Mouse (Mus musculus): ENCODE results near the gene Cpb2. TPM values are rescaled to one million over a fixed set of nuclear protein-coding genes. Genes with fewer than 3 reads are reported as not detected.

Cpb2 gene
- polyA plus RNA-seq, 1 experiment from 2014 or later: not detected

Small RNAs within 50 kb of the gene (microRNA-seq; reads per million reads assigned to microRNA genes)
- not detected for gene Gm44482 (ENCODE audit: borderline number of aligned reads)

Other genes starting within 250 kb of the Cpb2 start
- 0.07 and 0.65 TPM in 2 replicates for gene Rubcnl, start 226.3 kb upstream of the Cpb2 start, polyA plus RNA-seq (2014; fragmentation: Nextera tagmentation; extraction: Ambion mirVana)
- 0.21 TPM in 1 of 2 replicates, not detected in the other for gene Lrrc63, start 111.4 kb upstream of the Cpb2 start, polyA plus RNA-seq (2014; fragmentation: Nextera tagmentation; extraction: Ambion mirVana)
- 27.5 and 30.5 TPM in 2 replicates for gene Lcp1, start 111.2 kb upstream of the Cpb2 start, polyA plus RNA-seq (2014; fragmentation: Nextera tagmentation; extraction: Ambion mirVana)
- gene Zc3h13, start 42.1 kb downstream of the Cpb2 start, polyA plus RNA-seq (2014; fragmentation: Nextera tagmentation; extraction: Ambion mirVana): 31.1 and 38.6 TPM in 2 replicates
- gene Siah3, start 213.7 kb downstream of the Cpb2 start, polyA plus RNA-seq (2014; fragmentation: Nextera tagmentation; extraction: Ambion mirVana): 0.18 and 0.50 TPM in 2 replicates